Mouse (Mus musculus): ENCODE results near the gene Adgrg3. TPM values are rescaled to one million over a fixed set of nuclear protein-coding genes. Genes with fewer than 3 reads are reported as not detected.

Gene Adgrg3
- polyA plus RNA-seq, 1 experiment, result 9.9 TPM

DNA sequence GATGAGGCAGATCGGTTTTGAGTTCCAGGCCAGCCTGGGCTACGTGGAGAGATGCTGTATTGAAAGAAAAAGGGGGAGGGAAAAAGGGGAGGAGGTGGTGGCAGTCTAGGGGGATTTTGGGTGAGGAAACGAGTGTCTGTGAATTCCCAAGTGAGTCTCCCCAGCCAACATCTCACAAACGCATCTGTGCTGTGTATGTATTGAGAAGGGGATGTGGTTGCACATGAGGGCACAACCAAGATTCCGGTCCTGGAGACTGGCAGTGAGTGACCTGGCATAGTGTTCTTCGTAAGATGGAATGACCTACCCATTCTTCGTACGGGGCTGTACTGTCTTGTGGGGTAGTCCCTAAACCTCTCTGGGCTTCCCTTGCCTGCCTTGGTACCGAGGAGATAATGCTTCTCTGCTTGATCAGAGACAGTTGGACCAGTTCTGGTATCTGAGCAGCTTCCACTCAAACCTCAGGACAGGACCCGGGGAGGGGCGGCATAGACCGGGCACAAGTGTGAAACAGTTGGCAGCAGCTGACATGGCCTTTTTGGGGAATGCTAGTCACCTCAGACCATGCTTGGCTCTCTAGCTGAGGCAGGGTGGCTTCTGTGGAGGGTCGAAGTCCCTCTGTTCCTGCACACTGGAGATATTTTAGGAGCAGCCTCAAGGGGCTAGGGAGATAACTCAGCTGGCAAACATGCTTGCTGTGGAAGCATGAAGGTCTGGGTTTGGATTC lies 38.7 kb upstream of the Adgrg3 start:
- TF ChIP-seq POLR2A (IDR thresholded peaks at IDR 0.05; ENCODE audit: low read depth, low read length), result no peak
- TF ChIP-seq CTCF (conservative IDR thresholded peaks at IDR 0.05; ENCODE audit: insufficient read depth, insufficient read length, low read depth, low read length), result no peak
- Histone ChIP-seq H3K4me1 (ENCODE audit: control insufficient read depth, insufficient read depth, low read length) (peaks cover 56% of the 10 kb centered on the region), H3K27ac (ENCODE audit: insufficient read depth, low read depth, low read length) (peak overlapping the region; percentile 100), H3K4me3 (ENCODE audit: insufficient read depth, low read depth, low read length) (peak overlapping the region; percentile 79), H3K27me3 (replicated peaks; ENCODE audit: control insufficient read depth, insufficient read depth, low read length) (no peaks in the 10 kb centered on the region), H3K36me3 (ENCODE audit: control insufficient read depth, insufficient read depth, low read length) (no peaks in the 10 kb centered on the region)
- 31% methylated on average over 13 of the region's 13 CpGs for WGBS
- DNase-seq, result no peak

DNA sequence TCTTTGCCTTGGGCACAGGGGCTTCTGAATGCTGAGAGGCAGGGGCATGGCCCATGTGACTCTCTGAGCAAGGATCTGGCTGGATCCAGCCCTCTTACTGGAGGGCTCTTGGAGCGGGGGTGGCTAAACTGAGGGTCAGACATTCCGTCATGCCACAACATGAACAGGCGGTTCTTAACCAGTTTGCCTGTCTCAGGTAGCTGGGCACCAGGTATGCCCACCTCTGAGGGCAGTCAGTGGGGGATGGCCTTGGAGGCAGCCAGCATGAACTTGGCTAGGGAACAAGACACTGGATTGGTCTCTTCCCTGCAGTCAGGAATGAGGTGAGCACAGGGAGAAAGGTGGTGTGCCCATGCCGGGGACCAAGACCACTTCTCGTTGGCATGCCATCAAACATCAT lies 37.3 kb upstream of the Adgrg3 start:
- peak; percentile 88 for DNase-seq
- peak overlapping the region; percentile 79 for H3K4me3 ChIP-seq (ENCODE audit: insufficient read depth, low read depth, low read length)
- no peaks in the 10 kb centered on the region for H3K36me3 ChIP-seq (ENCODE audit: control insufficient read depth, insufficient read depth, low read length)
- peak overlapping the region; percentile 100 for H3K27ac ChIP-seq (ENCODE audit: insufficient read depth, low read depth, low read length)
- no peak for TF ChIP-seq POLR2A (IDR thresholded peaks at IDR 0.05; ENCODE audit: low read depth, low read length)
- no peak for TF ChIP-seq CTCF (conservative IDR thresholded peaks at IDR 0.05; ENCODE audit: insufficient read depth, insufficient read length, low read depth, low read length)
- no peaks in the 10 kb centered on the region for H3K27me3 ChIP-seq (replicated peaks; ENCODE audit: control insufficient read depth, insufficient read depth, low read length)
- H3K4me1 ChIP-seq (ENCODE audit: control insufficient read depth, insufficient read depth, low read length), result peaks cover 44% of the 10 kb centered on the region
- 40% methylated on average over 5 of the region's 5 CpGs for WGBS

DNA sequence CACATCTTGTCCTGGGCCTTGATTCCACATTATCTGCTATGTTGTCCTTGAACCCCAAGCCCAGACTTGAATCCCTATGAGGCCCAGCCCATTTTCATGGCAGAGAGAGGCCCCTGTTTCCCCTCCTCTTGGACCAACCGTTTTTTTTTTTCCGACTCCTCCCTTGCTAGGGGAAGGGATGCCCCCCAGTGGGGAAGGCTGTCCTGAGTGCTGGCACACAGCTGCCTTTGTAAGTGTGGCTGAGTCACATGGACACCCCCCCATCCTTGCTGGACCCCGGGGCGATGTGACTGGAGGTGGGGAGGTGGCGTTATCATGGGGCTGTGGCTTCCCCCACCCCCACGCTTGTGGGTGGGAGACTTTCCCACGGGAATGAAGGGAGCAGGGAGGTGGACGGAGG lies 36.5 kb upstream of the Adgrg3 start:
- TF ChIP-seq POLR2A (IDR thresholded peaks at IDR 0.05; ENCODE audit: low read depth, low read length), result no peak
- no peak for TF ChIP-seq CTCF (conservative IDR thresholded peaks at IDR 0.05; ENCODE audit: insufficient read depth, insufficient read length, low read depth, low read length)
- Histone ChIP-seq H3K27me3 (replicated peaks; ENCODE audit: control insufficient read depth, insufficient read depth, low read length) (no peaks in the 10 kb centered on the region), H3K27ac (ENCODE audit: insufficient read depth, low read depth, low read length) (peak overlapping the region; percentile 97), H3K4me3 (ENCODE audit: insufficient read depth, low read depth, low read length) (peak overlapping the region; percentile 22; the same call in 1 of the 2 replicates), H3K36me3 (ENCODE audit: control insufficient read depth, insufficient read depth, low read length) (no peaks in the 10 kb centered on the region), H3K4me1 (ENCODE audit: control insufficient read depth, insufficient read depth, low read length) (peaks cover 37% of the 10 kb centered on the region)
- WGBS, result 31% methylated on average over 8 of the region's 8 CpGs
- no peak for DNase-seq

DNA sequence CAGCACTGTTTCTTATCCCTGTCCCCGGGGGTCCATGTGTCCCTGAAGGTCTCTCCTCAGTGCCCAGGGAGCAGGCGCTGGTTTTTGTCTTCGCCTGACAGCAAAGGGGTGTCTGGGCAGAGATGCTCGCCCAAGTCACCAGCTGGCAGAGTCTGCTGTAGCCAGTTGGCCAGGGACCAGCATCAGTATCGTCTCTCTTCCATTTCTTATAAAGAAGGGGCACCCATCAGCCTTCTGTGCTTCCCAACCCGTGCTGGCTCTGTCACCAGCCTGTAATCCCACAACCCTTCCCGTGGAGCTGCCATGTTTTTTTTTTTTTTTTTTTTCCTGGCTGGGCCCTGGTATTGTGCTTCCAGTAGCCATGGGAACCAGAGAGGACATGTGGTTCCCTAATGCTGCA lies 35.6 kb upstream of the Adgrg3 start:
- Histone ChIP-seq H3K27me3 (replicated peaks; ENCODE audit: control insufficient read depth, insufficient read depth, low read length) (no peaks in the 10 kb centered on the region), H3K27ac (ENCODE audit: insufficient read depth, low read depth, low read length) (peak overlapping the region; percentile 97), H3K4me1 (ENCODE audit: control insufficient read depth, insufficient read depth, low read length) (peaks cover 39% of the 10 kb centered on the region), H3K4me3 (ENCODE audit: insufficient read depth, low read depth, low read length) (no peak overlapping the region), H3K36me3 (ENCODE audit: control insufficient read depth, insufficient read depth, low read length) (no peaks in the 10 kb centered on the region)
- WGBS, result 36% methylated on average over 7 of the region's 7 CpGs
- no peak for DNase-seq
- no peak for TF ChIP-seq CTCF (conservative IDR thresholded peaks at IDR 0.05; ENCODE audit: insufficient read depth, insufficient read length, low read depth, low read length)
- no peak for TF ChIP-seq POLR2A (IDR thresholded peaks at IDR 0.05; ENCODE audit: low read depth, low read length)

DNA sequence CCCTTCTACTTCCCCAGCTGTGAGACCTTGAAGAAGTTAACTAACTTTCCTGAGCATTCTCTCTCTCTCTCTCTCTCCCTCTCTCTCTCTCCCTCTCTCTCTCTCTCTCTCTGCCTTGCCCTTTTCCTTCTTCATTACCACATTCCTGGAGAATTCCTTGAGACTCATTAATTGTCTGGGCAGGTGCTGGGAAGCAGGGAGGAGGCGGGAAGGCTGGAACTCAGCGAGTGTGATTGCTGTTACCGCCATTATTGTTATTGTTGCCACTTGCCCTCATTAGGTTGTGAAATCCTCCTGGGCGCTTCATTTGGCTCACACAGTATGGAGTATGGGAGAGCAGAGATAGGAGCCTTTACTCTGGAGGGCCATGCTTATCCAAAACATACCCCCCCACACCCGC lies 34.3 kb upstream of the Adgrg3 start:
- Histone ChIP-seq H3K27ac (ENCODE audit: insufficient read depth, low read depth, low read length) (peak overlapping the region; percentile 83), H3K4me3 (ENCODE audit: insufficient read depth, low read depth, low read length) (no peak overlapping the region), H3K27me3 (replicated peaks; ENCODE audit: control insufficient read depth, insufficient read depth, low read length) (no peaks in the 10 kb centered on the region), H3K36me3 (ENCODE audit: control insufficient read depth, insufficient read depth, low read length) (no peaks in the 10 kb centered on the region), H3K4me1 (ENCODE audit: control insufficient read depth, insufficient read depth, low read length) (peaks cover 49% of the 10 kb centered on the region)
- TF ChIP-seq CTCF (conservative IDR thresholded peaks at IDR 0.05; ENCODE audit: insufficient read depth, insufficient read length, low read depth, low read length), result no peak
- no peak for TF ChIP-seq POLR2A (IDR thresholded peaks at IDR 0.05; ENCODE audit: low read depth, low read length)
- 17% methylated on average over 5 of the region's 5 CpGs for WGBS
- DNase-seq, result no peak

DNA sequence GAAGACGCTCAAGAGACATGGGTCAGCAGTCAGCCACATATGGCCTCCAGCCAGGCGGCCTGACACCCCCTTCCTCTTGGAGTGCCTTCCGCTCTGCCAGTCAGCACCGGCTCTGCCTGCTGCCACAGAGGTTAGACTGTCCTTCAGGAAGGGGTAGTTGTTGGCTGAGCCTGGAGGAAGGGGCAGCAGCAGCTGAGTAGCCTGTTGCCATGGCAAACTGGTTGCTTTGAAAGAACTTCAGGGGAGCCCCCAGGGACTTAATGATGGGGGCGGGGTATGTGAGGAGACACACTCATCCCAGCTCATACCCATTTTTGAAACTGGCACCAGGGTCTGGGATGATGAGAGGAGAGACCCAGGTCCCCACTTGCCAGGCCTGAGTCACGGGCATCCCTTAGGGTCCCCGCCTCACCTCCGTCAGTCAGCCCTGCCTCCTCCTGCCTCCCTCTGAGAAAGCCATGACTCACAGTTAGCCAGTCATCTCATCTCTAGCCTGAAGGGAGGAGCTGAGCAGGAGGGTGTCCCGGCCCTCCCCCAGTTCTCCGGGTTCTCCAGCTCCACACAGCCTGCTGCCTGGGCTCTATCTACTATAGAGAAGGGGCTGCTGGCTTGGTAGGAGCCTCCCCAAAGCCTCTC lies 33.5 kb upstream of the Adgrg3 start:
- peak overlapping the region; percentile 91 for H3K27ac ChIP-seq (ENCODE audit: insufficient read depth, low read depth, low read length)
- TF ChIP-seq POLR2A (IDR thresholded peaks at IDR 0.05; ENCODE audit: low read depth, low read length) (no peak), CTCF (conservative IDR thresholded peaks at IDR 0.05; ENCODE audit: insufficient read depth, insufficient read length, low read depth, low read length) (no peak)
- peak; percentile 96 for DNase-seq
- peak overlapping the region; percentile 48 for H3K4me3 ChIP-seq (ENCODE audit: insufficient read depth, low read depth, low read length)
- peaks cover 57% of the 10 kb centered on the region for H3K4me1 ChIP-seq (ENCODE audit: control insufficient read depth, insufficient read depth, low read length)
- 7% methylated on average over 9 of the region's 10 CpGs for WGBS
- no peaks in the 10 kb centered on the region for H3K36me3 ChIP-seq (ENCODE audit: control insufficient read depth, insufficient read depth, low read length)
- no peaks in the 10 kb centered on the region for H3K27me3 ChIP-seq (replicated peaks; ENCODE audit: control insufficient read depth, insufficient read depth, low read length)

DNA sequence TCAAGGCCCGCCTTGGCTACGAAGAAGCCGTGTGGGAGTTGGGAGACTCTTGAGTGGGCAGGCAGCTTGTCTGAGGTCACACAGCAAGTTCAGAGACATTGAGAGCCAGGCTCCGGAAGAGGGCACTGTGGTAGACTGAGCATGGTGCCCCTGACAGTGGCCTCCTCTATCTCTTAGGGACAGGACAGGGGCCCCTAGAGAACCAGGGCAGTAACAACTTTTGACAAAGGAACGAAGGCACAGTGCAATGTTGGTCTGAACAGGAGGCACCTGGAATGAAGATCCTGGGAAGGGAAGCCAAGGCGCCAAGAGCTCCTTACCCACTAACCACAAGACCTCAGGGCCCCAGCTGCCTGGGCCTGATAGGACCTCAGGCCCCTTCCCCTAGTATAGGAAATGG lies 32.5 kb upstream of the Adgrg3 start:
- no peaks in the 10 kb centered on the region for H3K27me3 ChIP-seq (replicated peaks; ENCODE audit: control insufficient read depth, insufficient read depth, low read length)
- peaks cover 62% of the 10 kb centered on the region for H3K4me1 ChIP-seq (ENCODE audit: control insufficient read depth, insufficient read depth, low read length)
- H3K36me3 ChIP-seq (ENCODE audit: control insufficient read depth, insufficient read depth, low read length), result no peaks in the 10 kb centered on the region
- peak overlapping the region; percentile 91 for H3K27ac ChIP-seq (ENCODE audit: insufficient read depth, low read depth, low read length)
- TF ChIP-seq POLR2A (IDR thresholded peaks at IDR 0.05; ENCODE audit: low read depth, low read length) (no peak), CTCF (conservative IDR thresholded peaks at IDR 0.05; ENCODE audit: insufficient read depth, insufficient read length, low read depth, low read length) (no peak; the same call in 1 of the 2 replicates)
- peak overlapping the region; percentile 48 for H3K4me3 ChIP-seq (ENCODE audit: insufficient read depth, low read depth, low read length)
- WGBS, result 42% methylated on average over 6 of the region's 6 CpGs
- no peak for DNase-seq

Measured in kidney, adult 2 months (tissue).